In the genomic region with DNA sequence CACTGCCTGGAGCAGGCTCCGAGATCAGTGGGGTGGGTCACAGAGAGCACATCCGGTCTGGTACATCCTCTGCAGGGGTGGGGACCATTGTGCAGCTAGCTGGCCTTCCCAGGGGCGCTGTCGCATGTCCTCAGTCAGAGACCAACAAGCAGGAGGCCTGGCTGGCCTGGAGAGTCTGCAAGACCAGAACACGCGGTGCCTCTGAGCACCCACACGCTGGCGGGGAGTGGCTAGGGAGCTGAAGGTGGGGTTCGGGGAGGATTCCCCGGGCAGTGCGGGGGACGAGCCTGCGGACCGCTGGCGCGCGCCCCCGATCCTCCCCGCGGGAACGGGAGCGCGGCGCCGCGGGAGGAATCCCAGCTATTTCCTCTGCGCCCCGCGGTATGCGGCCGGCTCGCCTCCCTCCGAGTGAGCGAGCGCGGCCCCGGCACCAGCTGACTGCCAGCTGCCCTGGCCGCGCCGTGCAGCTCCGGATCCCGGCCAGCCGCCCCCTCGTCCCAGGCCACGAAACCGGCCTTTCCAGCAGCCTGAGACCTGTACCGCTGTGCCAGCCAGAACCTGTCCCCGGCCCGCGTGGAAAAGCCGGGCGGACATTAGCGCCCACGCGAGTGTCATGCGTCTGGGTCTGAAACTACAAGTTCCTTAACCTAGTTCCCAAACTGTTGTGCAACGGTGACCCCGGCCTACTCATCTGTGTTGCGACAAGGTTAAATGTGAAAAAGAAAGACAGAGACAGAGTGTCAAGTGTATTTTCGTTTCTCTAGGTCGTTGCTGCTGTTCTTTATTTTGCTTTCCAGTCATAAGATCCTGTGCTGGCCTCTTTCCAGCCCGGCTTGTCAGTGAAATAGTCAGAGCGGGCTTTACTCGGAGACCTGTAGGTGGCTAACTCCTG, we compare ENCODE assay signal across 8 mouse cellular contexts.
DNase-seq lines count a peak whose midpoint lies in the region; ATAC-seq and TF ChIP-seq lines count a peak whose summit lies in the region.

No protein-coding gene starts in this region.

- DNase-seq in urinary bladder, adult 18-20 months (ENCODE audit: low spot score in 2 of 2), result peak; percentile 60 to 79
- no peak for DNase-seq in urinary bladder, postnatal 10 days (ENCODE audit: low spot score)
- peak; percentile 85 to 86 for DNase-seq in heart, adult 9 months (ENCODE audit: low spot score in 2 of 2)
- peak; percentile 76 for DNase-seq in kidney, adult 9 months
- peak; percentile 85 for DNase-seq in liver, adult 2 months (ENCODE audit: extremely low read depth, low read depth, low spot score)
- peak; percentile 74 to 82 for DNase-seq in monocyte, adult 2 months (ENCODE audit: low read depth in 1 of 2, low spot score in 2 of 2)
- peak; percentile 30 to 44 for DNase-seq in spleen, postnatal 14 days (ENCODE audit: low spot score in 2 of 2)

- H3K79me2 ChIP-seq in liver, adult 2 months (ENCODE audit: control insufficient read depth, insufficient read depth, low read length), result no peaks in the 10 kb centered on the region

- 2% methylated on average over 64 of the region's 64 CpGs for WGBS in embryonic facial prominence, embryonic 15.5 days
- 1% methylated on average over 64 of the region's 64 CpGs for WGBS in liver, adult 2 months

- peak overlapping the region; percentile 9 for H3K9ac ChIP-seq in embryonic facial prominence, embryonic 15.5 days
- H3K9ac ChIP-seq in liver, adult 2 months (ENCODE audit: low read depth, low read length), result peak overlapping the region; percentile 93

- no peaks in the 10 kb centered on the region for H3K36me3 ChIP-seq in embryonic facial prominence, embryonic 15.5 days
- no peaks in the 10 kb centered on the region for H3K36me3 ChIP-seq in liver, adult 2 months (ENCODE audit: control insufficient read depth, insufficient read depth, low read length)

- H3K27ac ChIP-seq in embryonic facial prominence, embryonic 15.5 days (replicated peaks), result peak overlapping the region; percentile 76
- H3K27ac ChIP-seq in liver, adult 2 months (replicated peaks; ENCODE audit: insufficient read depth, low read depth, low read length), result peak overlapping the region; percentile 94

- peak overlapping the region; percentile 82 for H3K4me2 ChIP-seq in embryonic facial prominence, embryonic 15.5 days (replicated peaks)

- peaks cover 9% of the 10 kb centered on the region; the same call in 1 of the 2 replicates for H3K27me3 ChIP-seq in embryonic facial prominence, embryonic 15.5 days
- no peaks in the 10 kb centered on the region for H3K27me3 ChIP-seq in liver, adult 2 months (ENCODE audit: control insufficient read depth, insufficient read depth, low read length)

- H3K4me3 ChIP-seq in embryonic facial prominence, embryonic 15.5 days (replicated peaks), result peak overlapping the region; percentile 51
- peak overlapping the region; percentile 79 for H3K4me3 ChIP-seq in liver, adult 2 months (ENCODE audit: insufficient read depth, low read depth, low read length)

- TF ChIP-seq CTCF in liver, adult 2 months (IDR thresholded peaks at IDR 0.05; ENCODE audit: low read depth, low read length), result 0 out of 2 replicates have a peak, but pooled peaks have one; percentile 0

- peak; percentile 82 for ATAC-seq in embryonic facial prominence, embryonic 15.5 days (ENCODE audit: insufficient number of reproducible peaks, low FRiP score, low TSS enrichment, low read depth)

- H3K4me1 ChIP-seq in embryonic facial prominence, embryonic 15.5 days, result peaks cover 35% of the 10 kb centered on the region
- peaks cover 5% of the 10 kb centered on the region for H3K4me1 ChIP-seq in liver, adult 2 months (ENCODE audit: control insufficient read depth, insufficient read depth, low read length)

- H3K9me3 ChIP-seq in embryonic facial prominence, embryonic 15.5 days (replicated peaks), result no peaks in the 10 kb centered on the region

- 0 out of 2 replicates have a peak, but pooled peaks have one; percentile 22 for TF ChIP-seq POLR2A in liver, adult 2 months (IDR thresholded peaks at IDR 0.05; ENCODE audit: extremely low read depth, insufficient read depth, low read length)
